In genomic region chr13:29610051-29610931, GRCm38 (mm10) we compare ENCODE assay signal across 8 mouse cellular contexts.
DNase-seq lines count a peak whose midpoint lies in the region; ATAC-seq and TF ChIP-seq lines count a peak whose summit lies in the region.

No protein-coding gene starts in this region.

- H3K9me3 ChIP-seq in kidney, embryonic 16.5 days (ENCODE audit: low read length): no peaks in the 10 kb centered on the region
- H3K9me3 ChIP-seq in midbrain, postnatal 0 days (ENCODE audit: low read length): no peaks in the 10 kb centered on the region

- no peak for TF ChIP-seq CTCF in bone marrow macrophage, adult 2 months (IDR thresholded peaks at IDR 0.05; ENCODE audit: low read depth, low read length)
- no peak for TF ChIP-seq CTCF in midbrain, postnatal 0 days (IDR thresholded peaks at IDR 0.05)

- DNase-seq in kidney, postnatal 36 days: no peak
- DNase-seq in heart, postnatal 14 days: peak; percentile 32 to 54
- DNase-seq in midbrain, postnatal 0 days (ENCODE audit: low spot score): peak; percentile 52
- no peak for DNase-seq in adrenal gland, postnatal 36 days
- no peak for DNase-seq in frontal cortex, postnatal 36 days (ENCODE audit: low spot score in 2 of 2)
- DNase-seq in T-cell, adult 2 months (ENCODE audit: low spot score): no peak

- no peak overlapping the region for H3K27ac ChIP-seq in kidney, embryonic 16.5 days (ENCODE audit: low read length)
- peak overlapping the region; percentile 12; the same call in 1 of the 2 replicates for H3K27ac ChIP-seq in bone marrow macrophage, adult 2 months (ENCODE audit: insufficient read depth, low read depth, low read length)
- no peak overlapping the region; the same call in 1 of the 2 replicates for H3K27ac ChIP-seq in midbrain, postnatal 0 days (ENCODE audit: low read depth, low read length)

- no peaks in the 10 kb centered on the region for H3K27me3 ChIP-seq in kidney, embryonic 16.5 days (ENCODE audit: insufficient read depth, low read length)
- H3K27me3 ChIP-seq in midbrain, postnatal 0 days (ENCODE audit: insufficient read depth, low read length): no peaks in the 10 kb centered on the region

- H3K9ac ChIP-seq in kidney, embryonic 16.5 days (replicated peaks; ENCODE audit: low read length): no peak overlapping the region
- H3K9ac ChIP-seq in midbrain, postnatal 0 days (replicated peaks; ENCODE audit: low read length, poor library complexity, severe bottlenecking): no peak overlapping the region

- no peak overlapping the region for H3K4me3 ChIP-seq in kidney, embryonic 16.5 days (ENCODE audit: low read length)
- no peak overlapping the region for H3K4me3 ChIP-seq in bone marrow macrophage, adult 2 months (ENCODE audit: insufficient read depth, low read length)
- no peak overlapping the region for H3K4me3 ChIP-seq in midbrain, postnatal 0 days (ENCODE audit: low read depth, low read length)

- peak; percentile 71 for ATAC-seq in kidney, embryonic 16.5 days (ENCODE audit: low FRiP score, low TSS enrichment)
- ATAC-seq in midbrain, postnatal 0 days (ENCODE audit: low FRiP score): peak; percentile 58

- no peak for TF ChIP-seq POLR2A in bone marrow macrophage, adult 2 months (IDR thresholded peaks at IDR 0.05; ENCODE audit: borderline replicate concordance, low read depth, low read length)

- 60% methylated on average over 13 of the region's 13 CpGs for WGBS in kidney, embryonic 16.5 days
- 27% methylated on average over 13 of the region's 13 CpGs for WGBS in midbrain, postnatal 0 days

- no peaks in the 10 kb centered on the region for H3K36me3 ChIP-seq in kidney, embryonic 16.5 days (ENCODE audit: insufficient read depth, low read length)
- no peaks in the 10 kb centered on the region for H3K36me3 ChIP-seq in midbrain, postnatal 0 days (ENCODE audit: insufficient read depth, low read length)

- intact Hi-C loops in heart, postnatal 14 days (cut with DNase I): no loop called here

- peaks cover 5% of the 10 kb centered on the region; the same call in 1 of the 2 replicates for H3K4me1 ChIP-seq in kidney, embryonic 16.5 days (ENCODE audit: insufficient read depth, low read length)
- peaks cover 15% of the 10 kb centered on the region for H3K4me1 ChIP-seq in bone marrow macrophage, adult 2 months (ENCODE audit: control insufficient read depth, insufficient read depth, low read length)
- H3K4me1 ChIP-seq in midbrain, postnatal 0 days (ENCODE audit: insufficient read depth, low read length): 0 out of 2 replicates have a peak, but pooled peaks cover 4% of the 10 kb centered on the region

- H3K4me2 ChIP-seq in kidney, embryonic 16.5 days (replicated peaks; ENCODE audit: low read depth, low read length): no peak overlapping the region
- H3K4me2 ChIP-seq in midbrain, postnatal 0 days (ENCODE audit: low read depth, low read length, poor library complexity, severe bottlenecking): no peak overlapping the region

Comparison
In these comparisons a context has a peak if more than half of its experiments do, and no peak if none do; other contexts are left out.
1. DNase-seq: peak in heart, postnatal 14 days (2 of 2) and midbrain, postnatal 0 days (single experiment); none in kidney, postnatal 36 days (0 of 2), adrenal gland, postnatal 36 days (0 of 2), frontal cortex, postnatal 36 days (0 of 2) and T-cell, adult 2 months (single experiment).